Mouse (Mus musculus): Measurements from ENCODE around the gene Atrnl1.

- TF ChIP-seq CTCF (IDR thresholded peaks at IDR 0.05; ENCODE audit: extremely low read depth, insufficient read depth, low read length) (no peak), POLR2A (IDR thresholded peaks at IDR 0.05; ENCODE audit: extremely low read depth, insufficient read depth, low read length) (no peak)
Observed at GRCm38 (mm10) chr19:58117595-58117994, 506.8 kb downstream of the Atrnl1 start.
